Mouse (Mus musculus) lung, postnatal 10 days (tissue): ENCODE data around the gene Ptdss2.

ENCODE experiments used
- DNase-seq: peaks from one replicate; pipeline ENCODE4 v3.0.0; 2021

Gene Ptdss2

DNA sequence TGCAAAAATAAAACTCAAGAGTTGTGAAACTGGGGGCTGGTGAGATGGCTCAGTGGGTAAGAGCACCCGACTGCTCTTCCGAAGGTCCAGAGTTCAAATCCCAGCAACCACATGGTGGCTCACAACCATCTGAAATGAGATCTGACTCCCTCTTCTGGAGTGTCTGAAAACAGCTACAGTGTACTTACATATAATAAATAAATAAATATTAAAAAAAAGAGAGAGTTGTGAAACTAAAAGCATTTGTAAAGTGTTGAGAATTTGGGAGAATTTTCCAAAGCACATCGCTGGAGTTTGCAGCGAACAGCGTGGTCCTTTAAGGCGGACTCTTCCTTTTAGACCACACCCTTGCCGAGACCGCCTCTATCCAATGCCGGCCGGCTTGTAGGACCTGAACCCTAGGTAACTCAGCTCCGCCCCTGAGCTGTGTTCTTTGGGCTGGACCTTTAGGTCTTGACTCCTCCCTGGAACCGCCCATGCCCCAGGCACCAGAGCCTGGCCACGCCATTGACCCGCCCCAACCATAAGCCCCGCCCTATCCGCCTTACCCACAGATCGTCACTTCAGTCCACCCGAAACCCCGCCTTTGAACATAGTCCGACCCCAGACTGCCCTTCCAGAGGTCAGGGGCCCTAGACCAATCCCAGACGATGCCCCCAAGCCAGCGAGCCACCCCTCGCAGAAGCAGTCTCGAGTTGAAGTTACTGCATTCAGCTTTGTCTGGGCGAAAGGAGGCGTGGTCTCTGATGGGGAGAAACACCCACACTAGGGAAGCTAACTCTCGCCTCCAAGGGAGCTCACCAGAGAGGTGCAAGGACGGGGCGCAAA is 721 bp downstream of the Ptdss2 start:
- peak; percentile 99 for DNase-seq

GRCm38 (mm10) chr7:141123517-141123856 is 1.3 kb downstream of the Ptdss2 start:
- DNase-seq = no peak

DNA sequence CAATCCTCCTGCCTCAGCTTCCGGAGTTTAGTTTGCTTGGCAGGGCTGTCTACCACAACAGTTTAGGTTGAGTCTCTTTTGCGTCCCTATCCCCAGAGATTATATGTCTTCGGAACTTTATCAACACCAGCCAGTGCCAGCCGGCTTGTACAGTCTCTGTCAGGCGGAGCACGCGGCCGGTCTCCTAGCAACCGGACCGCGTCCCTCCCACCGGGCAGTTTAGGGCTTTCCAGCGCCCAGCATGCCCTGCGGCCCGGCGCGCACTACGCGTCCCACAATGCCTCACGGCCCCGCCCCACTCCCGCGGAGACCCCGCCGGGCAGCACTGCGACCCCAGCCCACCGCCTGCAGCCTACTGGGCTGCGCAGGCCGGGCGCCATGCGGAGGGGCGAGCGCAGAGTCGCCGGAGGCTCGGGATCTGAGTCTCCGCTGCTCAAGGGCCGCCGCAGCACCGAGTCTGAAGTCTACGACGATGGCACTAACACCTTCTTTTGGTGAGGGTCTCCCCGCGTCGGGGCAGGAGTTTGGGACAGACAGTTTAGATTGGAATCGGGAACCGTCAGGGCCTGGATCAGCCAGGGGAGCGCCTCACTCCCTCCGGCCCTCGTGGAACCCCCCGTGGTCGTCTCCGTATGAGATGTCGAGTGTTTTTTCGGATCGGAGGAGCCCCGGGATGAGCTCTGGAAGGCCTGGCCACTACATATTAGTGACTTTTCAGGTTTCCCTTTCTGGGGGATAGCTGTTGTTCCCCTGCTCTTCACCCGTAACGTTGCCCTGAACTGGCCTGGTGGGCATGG is 9.0 kb downstream of the Ptdss2 start:
- DNase-seq = peak; percentile 93

GRCm38 (mm10) chr7:141131904-141132755 is 9.9 kb downstream of the Ptdss2 start:
- DNase-seq = no peak

- no peak for DNase-seq
Observed at GRCm38 (mm10) chr7:141141326-141141725, 19.1 kb downstream of the Ptdss2 start.

GRCm38 (mm10) chr7:141143112-141143511 is 20.9 kb downstream of the Ptdss2 start:
- peak; percentile 71 for DNase-seq

DNA sequence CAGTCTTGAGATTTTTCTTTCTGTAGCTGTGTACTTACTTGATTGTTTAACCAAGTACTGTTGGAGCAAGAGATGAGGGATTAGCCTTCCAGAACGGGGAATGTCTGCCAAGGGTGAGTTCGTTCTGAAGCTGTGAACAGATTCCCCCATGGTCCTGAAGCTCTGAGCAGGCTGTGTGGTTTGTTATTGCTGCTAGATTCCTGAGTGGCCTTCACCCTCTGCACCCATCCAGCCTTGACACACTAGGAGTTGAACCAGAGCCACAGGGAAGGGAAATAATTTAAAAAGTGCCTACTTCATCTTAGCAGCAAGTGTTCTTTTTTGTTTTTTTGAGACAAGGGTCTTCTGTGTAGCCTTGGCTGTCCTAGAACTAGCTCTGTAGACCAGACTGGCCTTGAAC is 21.7 kb downstream of the Ptdss2 start:
- DNase-seq = no peak

- no peak for DNase-seq
Observed at GRCm38 (mm10) chr7:141144650-141145049, 22.5 kb downstream of the Ptdss2 start.

- DNase-seq = no peak
Observed at GRCm38 (mm10) chr7:141145403-141145802, 23.2 kb downstream of the Ptdss2 start.

- DNase-seq = no peak
Observed at GRCm38 (mm10) chr7:141146043-141146595, 23.9 kb downstream of the Ptdss2 start.

GRCm38 (mm10) chr7:141147044-141147443 is 24.9 kb downstream of the Ptdss2 start:
- DNase-seq = no peak

DNA sequence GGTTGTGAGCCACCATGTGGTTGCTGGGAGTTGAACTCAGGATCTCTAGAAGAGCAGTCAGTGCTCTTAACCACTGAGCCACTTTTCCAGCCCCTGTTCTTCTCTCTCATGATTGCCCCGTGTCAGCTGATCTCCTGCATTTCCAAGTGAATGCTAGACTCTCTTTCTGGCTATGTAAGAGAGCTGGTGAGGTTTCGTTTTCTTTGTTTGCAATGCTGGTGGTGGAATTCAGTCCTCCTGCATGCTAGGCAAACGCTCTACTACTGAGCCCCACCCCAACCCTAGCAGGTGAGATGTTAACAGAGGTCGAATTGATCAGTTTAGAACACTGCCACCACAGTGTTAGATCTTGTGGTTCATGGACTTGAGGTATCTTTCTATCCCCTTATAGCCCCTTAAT is 26.5 kb downstream of the Ptdss2 start:
- DNase-seq = no peak

DNA sequence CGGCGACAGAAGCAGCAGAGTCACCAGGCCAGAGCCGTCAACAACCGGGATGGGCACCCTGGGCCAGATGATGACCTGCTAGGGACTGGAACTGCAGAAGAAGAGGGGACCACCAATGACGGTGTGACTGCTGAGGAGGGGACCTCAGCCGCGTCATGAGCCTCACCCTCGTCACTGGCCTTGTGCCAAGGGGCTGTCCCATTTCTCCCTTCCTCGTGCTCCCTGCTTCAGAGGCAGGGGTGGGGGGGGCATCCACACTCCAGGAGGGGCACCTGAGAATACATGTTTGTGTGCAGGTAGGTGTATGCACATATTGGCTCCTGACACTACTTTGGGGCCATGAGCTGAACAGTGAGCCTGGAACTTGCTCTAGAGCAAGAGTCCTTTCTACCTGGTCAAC is 33.2 kb downstream of the Ptdss2 start:
- DNase-seq = no peak

DNA sequence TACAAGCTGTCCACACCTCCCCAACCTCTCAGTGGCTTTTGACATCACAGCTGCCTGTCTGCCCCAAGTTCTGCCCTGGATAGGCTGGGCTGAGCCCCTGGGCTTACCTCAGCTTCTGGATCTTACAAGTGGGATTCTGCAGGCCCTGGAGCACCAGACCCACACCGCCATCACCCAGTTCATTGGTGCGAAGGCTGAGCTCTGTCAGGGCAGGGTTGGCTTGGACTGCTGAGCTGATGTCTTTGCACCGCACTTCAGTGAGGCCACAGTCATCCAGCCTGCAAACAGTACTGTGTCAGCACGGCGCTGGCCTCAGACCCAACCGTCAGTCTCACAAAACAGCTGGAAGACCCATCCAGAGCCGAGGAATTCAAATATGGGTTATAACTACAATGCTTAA is 42.2 kb downstream of the Ptdss2 start:
- no peak for DNase-seq

DNA sequence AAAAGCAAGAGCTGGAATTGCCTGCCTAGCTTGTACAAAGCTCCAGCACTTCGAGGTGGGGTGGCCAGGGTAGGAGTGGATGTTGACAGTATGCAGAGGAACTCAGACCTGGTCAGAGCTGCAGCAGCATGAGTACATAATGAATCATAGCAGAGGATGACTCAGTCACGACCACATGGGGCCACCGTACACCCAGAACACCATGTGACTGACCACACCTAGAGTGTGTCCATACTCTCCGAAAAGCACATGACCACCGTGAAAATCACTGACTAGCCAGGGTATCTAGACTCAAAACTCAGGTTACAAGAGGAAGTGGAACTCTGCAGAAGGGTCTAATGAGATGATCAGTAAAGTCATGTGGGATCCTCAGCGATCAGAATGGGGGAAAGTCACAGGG is 42.7 kb downstream of the Ptdss2 start:
- DNase-seq = no peak

- peak; percentile 83 for DNase-seq
Observed at GRCm38 (mm10) chr7:141167901-141168517, 45.8 kb downstream of the Ptdss2 start.

- peak; percentile 89 for DNase-seq
Observed at GRCm38 (mm10) chr7:141168518-141168953, 46.4 kb downstream of the Ptdss2 start.

GRCm38 (mm10) chr7:141169300-141169699 is 47.1 kb downstream of the Ptdss2 start:
- peak; percentile 75 for DNase-seq

- no peak for DNase-seq
Observed at GRCm38 (mm10) chr7:141169866-141170265, 47.7 kb downstream of the Ptdss2 start.

DNA sequence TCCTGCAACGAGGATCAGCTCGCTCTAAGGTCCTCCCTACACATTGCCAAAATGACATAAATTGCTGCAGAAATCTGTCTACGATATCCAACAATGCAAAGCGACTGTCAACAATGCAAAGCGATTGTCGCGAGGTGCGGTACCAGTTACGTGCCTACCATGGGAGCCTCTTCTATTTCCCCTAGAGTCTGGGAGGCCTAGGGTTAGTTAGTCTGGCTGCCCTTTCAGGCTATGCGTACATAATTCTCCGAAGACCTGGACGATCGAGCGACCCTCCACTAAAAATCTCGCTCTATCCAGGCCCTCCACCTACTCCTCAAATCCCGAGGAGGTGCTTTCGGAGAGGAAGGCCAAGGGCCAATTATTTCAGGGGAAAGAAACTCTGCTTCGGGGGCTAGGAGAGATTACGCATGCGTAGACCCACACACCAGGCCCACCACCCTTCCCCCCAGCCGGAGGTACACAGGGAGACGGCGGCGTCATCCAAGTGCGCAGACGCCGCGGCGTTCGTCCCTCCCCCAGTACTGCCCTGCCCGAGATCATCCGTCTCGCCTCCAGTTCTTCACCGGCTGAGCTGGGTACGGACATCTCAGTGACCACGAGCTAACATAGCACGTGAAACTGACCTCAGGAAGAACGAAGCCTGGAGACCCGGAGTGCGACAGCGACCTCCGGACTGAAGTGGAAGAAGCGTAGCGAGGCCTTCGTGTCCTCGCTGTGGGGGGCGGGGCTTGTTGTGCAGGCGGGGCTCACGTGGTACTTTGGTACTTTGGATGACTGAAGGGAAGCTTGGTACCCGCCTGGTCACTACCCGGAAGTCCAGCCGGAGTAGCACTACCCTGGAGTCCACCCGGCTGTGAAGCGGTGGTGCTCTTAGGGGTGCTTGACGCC is 50.2 kb downstream of the Ptdss2 start, which contains the start of gene Rnh1:
Gene Rnh1 (minus strand): TSS at position 742 of the 891 bp plus-strand sequence.
- peak; percentile 95 for DNase-seq

DNA sequence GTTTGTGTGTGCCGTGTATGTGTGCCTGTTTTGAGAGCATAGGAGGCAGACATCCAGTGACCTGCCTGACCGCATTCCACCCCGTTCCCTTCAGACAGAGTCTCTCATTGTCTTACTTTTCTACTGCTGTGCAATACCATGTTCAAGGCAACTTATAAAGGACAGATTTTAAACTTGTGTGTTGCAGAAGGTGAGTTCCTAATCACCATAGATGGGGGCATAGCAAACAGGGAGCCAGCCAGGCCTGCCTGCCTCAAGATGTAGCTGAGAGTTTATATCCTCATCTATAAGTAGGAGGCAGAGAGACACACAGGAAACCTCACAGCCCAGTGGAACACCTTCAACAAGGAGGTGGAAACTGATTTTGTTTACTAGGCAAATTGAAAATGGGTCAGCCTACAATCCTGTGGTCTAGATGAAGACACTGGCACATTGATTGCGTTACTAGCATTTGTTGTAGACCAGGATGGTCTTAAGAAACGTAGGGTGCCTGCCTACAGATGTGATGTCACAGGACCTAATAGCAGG is 51.2 kb downstream of the Ptdss2 start:
- DNase-seq = no peak
